Mouse (Mus musculus) forebrain, embryonic 12.5 days (tissue): ENCODE results near the gene Podxl2. TPM values are rescaled to one million over a fixed set of nuclear protein-coding genes. Genes with fewer than 3 reads are reported as not detected.

Experiments used
- ATAC-seq: fragments of 200-750 bp; cut with Nextera tagmentation; 2 replicates; pipeline ENCODE4 v1.8.0; 2017; ENCODE audit warnings: moderate TSS enrichment; ENCODE audit not compliant: low FRiP score
- H3K27ac ChIP-seq: fragments of 300-500 bp; sonication (generic); 2 replicates; pipeline ENCODE4 v1.5.1; 2016; ENCODE audit warnings: mild to moderate bottlenecking
- H3K27me3 ChIP-seq: fragments of 300-500 bp; sonication (generic); 2 replicates; pipeline ENCODE4 v1.6.1; 2016; ENCODE audit warnings: mild to moderate bottlenecking
- H3K36me3 ChIP-seq: fragments of 300-500 bp; sonication (generic); replicated peaks from 2 replicates; pipeline ENCODE4 v1.6.1; 2016; ENCODE audit warnings: mild to moderate bottlenecking
- H3K4me1 ChIP-seq: fragments of 300-500 bp; sonication (generic); 2 replicates; pipeline ENCODE4 v1.6.1; 2016
- H3K4me2 ChIP-seq: fragments of 300-500 bp; sonication (generic); 2 replicates; pipeline ENCODE4 v1.6.1; 2016; ENCODE audit warnings: mild to moderate bottlenecking, moderate library complexity
- H3K4me3 ChIP-seq: fragments of 300-500 bp; sonication (generic); replicated peaks from 2 replicates; pipeline ENCODE4 v1.5.1; 2016; ENCODE audit warnings: mild to moderate bottlenecking
- H3K9ac ChIP-seq: fragments of 300-500 bp; sonication (generic); 2 replicates; pipeline ENCODE4 v1.6.1; 2016; ENCODE audit warnings: mild to moderate bottlenecking
- H3K9me3 ChIP-seq: fragments of 300-500 bp; sonication (generic); 2 replicates; pipeline ENCODE4 v1.6.1; 2016
- WGBS: fragments of 180-500 bp; shearing (Covaris S2); methylation state at CpG from one replicate; pipeline ENCODE4 v1.1.7; 2016; 5-methylcytosine and 5-hydroxymethylcytosine counted together
- polyA plus RNA-seq: library from polyadenylated mRNA; unstranded; fragments of >200 nt; fragmentation: Nextera tagmentation; extraction: Ambion mirVana; gene quantifications from 2 replicates; pipeline ENCODE4 v1.2.1, GENCODE M21; 2016

Gene Podxl2
- polyA plus RNA-seq, 1 experiment from 2014 or later: 258 TPM

GRCm38 (mm10) chr6:88816913-88817312, 57.9 kb downstream of the Podxl2 start:
- Histone ChIP-seq H3K27me3 (no peaks in the 10 kb centered on the region; the same call in 1 of the 2 replicates), H3K36me3 (no peaks in the 10 kb centered on the region), H3K4me1 (peaks cover 5% of the 10 kb centered on the region; the same call in 1 of the 2 replicates), H3K4me2 (no peak overlapping the region), H3K9ac (no peak overlapping the region), H3K4me3 (no peak overlapping the region), H3K9me3 (no peaks in the 10 kb centered on the region), H3K27ac (no peak overlapping the region)
- 86% methylated on average over 3 of the region's 3 CpGs for WGBS
- ATAC-seq: no peak

- H3K4me1 ChIP-seq: peaks cover 8% of the 10 kb centered on the region
- ATAC-seq: no peak
- H3K4me2 ChIP-seq: no peak overlapping the region
- H3K27me3 ChIP-seq: no peaks in the 10 kb centered on the region; the same call in 1 of the 2 replicates
- 83% methylated on average over 3 of the region's 3 CpGs for WGBS
- no peaks in the 10 kb centered on the region for H3K9me3 ChIP-seq
- H3K9ac ChIP-seq: no peak overlapping the region
- H3K27ac ChIP-seq: no peak overlapping the region
- no peaks in the 10 kb centered on the region for H3K36me3 ChIP-seq
- H3K4me3 ChIP-seq: no peak overlapping the region
Measured at GRCm38 (mm10) chr6:88815489-88815888, 59.4 kb downstream of the Podxl2 start.

- H3K27ac ChIP-seq: no peak overlapping the region
- no peak overlapping the region for H3K4me3 ChIP-seq
- H3K9me3 ChIP-seq: no peaks in the 10 kb centered on the region
- ATAC-seq: no peak
- 64% methylated on average over 3 of the region's 3 CpGs for WGBS
- H3K4me2 ChIP-seq: no peak overlapping the region
- H3K9ac ChIP-seq: no peak overlapping the region
- no peaks in the 10 kb centered on the region for H3K36me3 ChIP-seq
- H3K27me3 ChIP-seq: no peaks in the 10 kb centered on the region; the same call in 1 of the 2 replicates
- peaks cover 8% of the 10 kb centered on the region for H3K4me1 ChIP-seq
Measured at GRCm38 (mm10) chr6:88815036-88815435, 59.8 kb downstream of the Podxl2 start.

- Histone ChIP-seq H3K27me3 (no peaks in the 10 kb centered on the region; the same call in 1 of the 2 replicates), H3K4me1 (peaks cover 8% of the 10 kb centered on the region), H3K36me3 (no peaks in the 10 kb centered on the region), H3K27ac (no peak overlapping the region), H3K9me3 (no peaks in the 10 kb centered on the region), H3K4me3 (no peak overlapping the region), H3K9ac (no peak overlapping the region), H3K4me2 (no peak overlapping the region)
- WGBS: 85% methylated on average over 10 of the region's 10 CpGs
- ATAC-seq: no peak
Measured at GRCm38 (mm10) chr6:88813832-88814231, 61.0 kb downstream of the Podxl2 start.

- no peak overlapping the region for H3K27ac ChIP-seq
- no peak for ATAC-seq
- 72% methylated on average over 3 of the region's 3 CpGs for WGBS
- H3K9ac ChIP-seq: no peak overlapping the region
- H3K4me1 ChIP-seq: peaks cover 8% of the 10 kb centered on the region
- H3K27me3 ChIP-seq: no peaks in the 10 kb centered on the region; the same call in 1 of the 2 replicates
- no peaks in the 10 kb centered on the region for H3K36me3 ChIP-seq
- H3K4me3 ChIP-seq: no peak overlapping the region
- H3K4me2 ChIP-seq: no peak overlapping the region
- no peaks in the 10 kb centered on the region for H3K9me3 ChIP-seq
Measured at GRCm38 (mm10) chr6:88812886-88813285, 62.0 kb downstream of the Podxl2 start.

- WGBS: 77% methylated on average over 7 of the region's 7 CpGs
- no peak overlapping the region for H3K4me3 ChIP-seq
- no peaks in the 10 kb centered on the region for H3K9me3 ChIP-seq
- no peaks in the 10 kb centered on the region for H3K36me3 ChIP-seq
- H3K27ac ChIP-seq: no peak overlapping the region
- H3K4me2 ChIP-seq: no peak overlapping the region
- no peak overlapping the region for H3K9ac ChIP-seq
- peaks cover 8% of the 10 kb centered on the region for H3K4me1 ChIP-seq
- ATAC-seq: no peak
- no peaks in the 10 kb centered on the region; the same call in 1 of the 2 replicates for H3K27me3 ChIP-seq
Measured at GRCm38 (mm10) chr6:88811880-88812400, 62.9 kb downstream of the Podxl2 start.

GRCm38 (mm10) chr6:88811396-88811795, 63.4 kb downstream of the Podxl2 start:
- Histone ChIP-seq H3K36me3 (no peaks in the 10 kb centered on the region), H3K4me2 (no peak overlapping the region), H3K4me1 (peaks cover 8% of the 10 kb centered on the region), H3K4me3 (no peak overlapping the region), H3K27me3 (no peaks in the 10 kb centered on the region; the same call in 1 of the 2 replicates), H3K9ac (no peak overlapping the region), H3K9me3 (no peaks in the 10 kb centered on the region), H3K27ac (no peak overlapping the region)
- ATAC-seq: no peak
- 52% methylated on average over 7 of the region's 7 CpGs for WGBS

GRCm38 (mm10) chr6:88810291-88810690, 64.6 kb downstream of the Podxl2 start:
- peaks cover 8% of the 10 kb centered on the region for H3K4me1 ChIP-seq
- H3K4me3 ChIP-seq: no peak overlapping the region
- 70% methylated on average over 3 of the region's 3 CpGs for WGBS
- no peaks in the 10 kb centered on the region for H3K36me3 ChIP-seq
- no peak for ATAC-seq
- no peak overlapping the region for H3K4me2 ChIP-seq
- no peak overlapping the region for H3K9ac ChIP-seq
- H3K27ac ChIP-seq: no peak overlapping the region
- no peaks in the 10 kb centered on the region; the same call in 1 of the 2 replicates for H3K27me3 ChIP-seq
- H3K9me3 ChIP-seq: no peaks in the 10 kb centered on the region

- Histone ChIP-seq H3K9me3 (no peaks in the 10 kb centered on the region), H3K9ac (no peak overlapping the region), H3K4me3 (no peak overlapping the region), H3K27ac (no peak overlapping the region), H3K4me1 (peaks cover 3% of the 10 kb centered on the region; the same call in 1 of the 2 replicates), H3K4me2 (no peak overlapping the region), H3K27me3 (no peaks in the 10 kb centered on the region; the same call in 1 of the 2 replicates), H3K36me3 (no peaks in the 10 kb centered on the region)
- ATAC-seq: no peak
- 80% methylated on average over 23 of the region's 23 CpGs for WGBS
Measured at GRCm38 (mm10) chr6:88809091-88810037, 65.5 kb downstream of the Podxl2 start.

- no peak for ATAC-seq
- H3K27ac ChIP-seq: no peak overlapping the region
- no peaks in the 10 kb centered on the region for H3K4me1 ChIP-seq
- H3K9ac ChIP-seq: no peak overlapping the region
- H3K36me3 ChIP-seq: no peaks in the 10 kb centered on the region
- H3K4me2 ChIP-seq: no peak overlapping the region
- 93% methylated on average over 17 of the region's 17 CpGs for WGBS
- H3K27me3 ChIP-seq: no peaks in the 10 kb centered on the region
- no peaks in the 10 kb centered on the region for H3K9me3 ChIP-seq
- H3K4me3 ChIP-seq: no peak overlapping the region
Measured at GRCm38 (mm10) chr6:88804966-88805577, 69.8 kb downstream of the Podxl2 start.

- no peaks in the 10 kb centered on the region for H3K9me3 ChIP-seq
- WGBS: 83% methylated on average over 4 of the region's 4 CpGs
- ATAC-seq: no peak
- no peak overlapping the region for H3K9ac ChIP-seq
- H3K4me2 ChIP-seq: no peak overlapping the region
- no peaks in the 10 kb centered on the region for H3K27me3 ChIP-seq
- no peak overlapping the region for H3K4me3 ChIP-seq
- no peaks in the 10 kb centered on the region for H3K4me1 ChIP-seq
- no peak overlapping the region for H3K27ac ChIP-seq
- H3K36me3 ChIP-seq: no peaks in the 10 kb centered on the region
Measured at GRCm38 (mm10) chr6:88803957-88804695, 70.7 kb downstream of the Podxl2 start.

GRCm38 (mm10) chr6:88803051-88803450, 71.8 kb downstream of the Podxl2 start:
- H3K27ac ChIP-seq: no peak overlapping the region
- H3K9me3 ChIP-seq: no peaks in the 10 kb centered on the region
- H3K27me3 ChIP-seq: no peaks in the 10 kb centered on the region
- H3K36me3 ChIP-seq: no peaks in the 10 kb centered on the region
- H3K9ac ChIP-seq: no peak overlapping the region
- WGBS: 95% methylated on average over 7 of the region's 7 CpGs
- no peak overlapping the region for H3K4me3 ChIP-seq
- H3K4me1 ChIP-seq: no peaks in the 10 kb centered on the region
- ATAC-seq: no peak
- no peak overlapping the region for H3K4me2 ChIP-seq
